Mouse (Mus musculus) urinary bladder, postnatal 25 days (tissue): ENCODE results near the gene Psmd13.

ENCODE experiments used
- DNase-seq: peaks from one replicate; pipeline ENCODE4 v3.0.0; 2022; ENCODE audit warnings: low spot score

Gene Psmd13

GRCm38 (mm10) chr7:140944236-140944635 is 62.5 kb downstream of the Psmd13 start:
- DNase-seq: no peak

- no peak for DNase-seq
Measured at GRCm38 (mm10) chr7:140945247-140945646, 63.5 kb downstream of the Psmd13 start.

GRCm38 (mm10) chr7:140946311-140946710 is 64.5 kb downstream of the Psmd13 start:
- DNase-seq: no peak

GRCm38 (mm10) chr7:140946980-140947379 is 65.2 kb downstream of the Psmd13 start:
- DNase-seq: no peak

GRCm38 (mm10) chr7:140948161-140948560 is 66.4 kb downstream of the Psmd13 start:
- no peak for DNase-seq
